Mouse (Mus musculus): ENCODE measurements at regions not wholly inside any gene's neighbourhood (a gene's known extent, or its start where the extent isn't known, plus 50 kb on each side); places are given as distances from the start of the nearest gene placed in this dataset.

GRCm38 (mm10) chr10:54601993-54602392 is 525.6 kb upstream of the Man1a start:
- 49% methylated on average over 2 of the region's 2 CpGs for WGBS
- TF ChIP-seq CTCF (IDR thresholded peaks at IDR 0.05; ENCODE audit: low read depth), result no peak
- H3K27ac ChIP-seq, result no peak overlapping the region

DNA sequence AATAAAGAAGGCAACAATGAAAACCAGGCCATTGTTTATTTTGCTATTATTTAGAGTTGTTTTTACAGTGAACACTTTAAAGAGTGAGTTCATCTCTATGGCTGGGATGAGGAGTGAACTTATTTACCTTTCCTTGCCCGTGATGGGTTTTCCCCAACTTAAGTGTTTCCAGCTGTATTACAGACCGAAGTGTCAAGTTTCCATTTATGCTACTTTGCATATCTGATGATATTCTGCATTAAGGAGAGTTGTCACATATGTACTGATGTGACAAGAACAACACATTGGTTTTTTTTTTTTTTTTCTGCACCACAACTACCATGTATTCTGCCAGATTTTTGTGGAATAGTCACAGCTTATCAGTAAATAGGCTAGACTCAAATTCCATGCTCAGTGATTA is 518.7 kb upstream of the Man1a start:
- ATAC-seq (replicated peaks; ENCODE audit: low FRiP score, low read depth), result no peak
- no peak for TF ChIP-seq CTCF (IDR thresholded peaks at IDR 0.05; ENCODE audit: low read depth)

More at GRCm38 (mm10) chr10:54601993-54602392, 525.6 kb upstream of the Man1a start:
- Histone ChIP-seq H3K36me3 (ENCODE audit: insufficient read depth, low read length) (no peaks in the 10 kb centered on the region), H3K4me3 (replicated peaks; ENCODE audit: low read depth, low read length) (no peak overlapping the region), H3K9ac (ENCODE audit: low read depth, low read length) (no peak overlapping the region), H3K9me3 (replicated peaks; ENCODE audit: low read length) (no peaks in the 10 kb centered on the region), H3K4me1 (replicated peaks; ENCODE audit: insufficient read depth, low read length) (no peaks in the 10 kb centered on the region), H3K4me2 (ENCODE audit: low read length) (no peak overlapping the region), H3K27me3 (ENCODE audit: insufficient read depth, low read length) (no peaks in the 10 kb centered on the region)
- DNase-seq (ENCODE audit: low spot score) (no peak), ATAC-seq (replicated peaks; ENCODE audit: low FRiP score, low read depth) (no peak)

DNA sequence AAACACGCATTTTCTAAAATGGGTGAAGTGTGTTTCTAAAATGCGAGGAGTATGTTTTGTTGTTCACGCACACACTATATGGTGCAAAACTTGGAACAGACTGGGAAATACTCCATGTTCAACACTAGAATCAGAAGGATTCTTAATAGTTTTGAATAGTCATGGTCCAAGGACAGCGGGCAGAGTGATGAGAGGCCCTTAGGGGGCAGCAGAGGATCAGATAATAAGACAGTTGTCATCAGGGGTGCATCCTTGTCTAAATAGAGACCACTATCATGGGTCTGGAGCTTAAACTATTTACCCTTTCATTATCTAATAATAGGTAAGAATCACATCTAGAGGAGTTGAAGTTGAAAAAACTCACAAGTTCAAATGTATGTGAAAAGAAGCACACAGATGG is 482.2 kb upstream of the Man1a start:
- no peaks in the 10 kb centered on the region for H3K4me1 ChIP-seq (replicated peaks; ENCODE audit: insufficient read depth, low read length)
- peak; percentile 68 for TF ChIP-seq CTCF (IDR thresholded peaks at IDR 0.05; ENCODE audit: low read depth)
- 72% methylated on average over 4 of the region's 4 CpGs for WGBS
- H3K27me3 ChIP-seq (ENCODE audit: insufficient read depth, low read length), result no peaks in the 10 kb centered on the region
- no peak overlapping the region for H3K4me2 ChIP-seq (ENCODE audit: low read length)
- DNase-seq (ENCODE audit: low spot score), result peak; percentile 54
- H3K9ac ChIP-seq (ENCODE audit: low read depth, low read length), result no peak overlapping the region
- no peak overlapping the region for H3K4me3 ChIP-seq (replicated peaks; ENCODE audit: low read depth, low read length)
- 0 out of 2 replicates have a peak, but pooled peaks have one; percentile 57 for ATAC-seq (replicated peaks; ENCODE audit: low FRiP score, low read depth)
- no peaks in the 10 kb centered on the region for H3K36me3 ChIP-seq (ENCODE audit: insufficient read depth, low read length)
- H3K9me3 ChIP-seq (replicated peaks; ENCODE audit: low read length), result no peaks in the 10 kb centered on the region
- no peak overlapping the region for H3K27ac ChIP-seq

More for the DNA sequence above, 518.7 kb upstream of the Man1a start:
- H3K9ac ChIP-seq (ENCODE audit: low read depth, low read length), result no peak overlapping the region
- WGBS, result 36% methylated on average over 2 of the region's 2 CpGs
- H3K9me3 ChIP-seq (replicated peaks; ENCODE audit: low read length), result no peaks in the 10 kb centered on the region
- no peak overlapping the region for H3K27ac ChIP-seq
- no peak for DNase-seq (ENCODE audit: low spot score)
- no peaks in the 10 kb centered on the region for H3K36me3 ChIP-seq (ENCODE audit: insufficient read depth, low read length)
- H3K4me3 ChIP-seq (replicated peaks; ENCODE audit: low read depth, low read length), result no peak overlapping the region
- no peaks in the 10 kb centered on the region for H3K4me1 ChIP-seq (replicated peaks; ENCODE audit: insufficient read depth, low read length)
- H3K4me2 ChIP-seq (ENCODE audit: low read length), result no peak overlapping the region
- H3K27me3 ChIP-seq (ENCODE audit: insufficient read depth, low read length), result no peaks in the 10 kb centered on the region

DNA sequence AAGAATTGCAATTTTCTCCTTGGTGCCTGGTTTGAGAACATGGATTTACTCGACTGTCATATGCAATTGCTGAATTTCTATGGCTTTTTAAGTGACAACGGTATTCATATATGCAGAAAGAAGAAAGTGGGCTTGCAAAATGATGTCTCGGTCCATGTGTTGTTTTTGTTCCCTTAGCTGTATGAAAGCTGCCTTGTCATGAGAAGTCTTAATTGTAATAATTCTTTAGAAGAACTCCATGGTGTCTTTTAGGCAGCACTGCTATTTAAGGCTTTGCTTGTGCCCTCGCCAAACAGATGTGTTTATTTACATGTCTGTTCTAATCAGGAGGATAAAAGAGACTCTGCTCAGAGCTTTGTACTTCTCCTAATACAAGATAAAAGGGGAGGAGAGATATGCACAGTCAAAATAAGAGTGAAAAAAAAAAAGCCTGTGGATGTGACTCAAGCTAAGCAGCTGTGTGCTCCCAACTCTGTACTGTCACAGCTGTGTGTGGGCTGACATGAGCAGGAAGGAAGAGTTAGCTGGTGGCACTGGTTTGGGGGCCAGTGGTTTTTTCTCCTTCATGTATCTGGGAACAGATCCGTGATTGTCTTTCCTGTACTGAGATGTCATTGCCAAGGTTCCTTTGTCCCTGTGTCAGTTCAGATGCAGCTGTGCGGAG is 475.5 kb upstream of the Man1a start:
- TF ChIP-seq CTCF (IDR thresholded peaks at IDR 0.05; ENCODE audit: low read depth), result no peak
- Histone ChIP-seq H3K9ac (ENCODE audit: low read depth, low read length) (no peak overlapping the region), H3K4me3 (replicated peaks; ENCODE audit: low read depth, low read length) (no peak overlapping the region), H3K4me1 (replicated peaks; ENCODE audit: insufficient read depth, low read length) (no peaks in the 10 kb centered on the region), H3K27ac (no peak overlapping the region), H3K4me2 (ENCODE audit: low read length) (no peak overlapping the region), H3K36me3 (ENCODE audit: insufficient read depth, low read length) (no peaks in the 10 kb centered on the region), H3K9me3 (replicated peaks; ENCODE audit: low read length) (no peaks in the 10 kb centered on the region), H3K27me3 (ENCODE audit: insufficient read depth, low read length) (no peaks in the 10 kb centered on the region)
- no peak for DNase-seq (ENCODE audit: low spot score)
- ATAC-seq (replicated peaks; ENCODE audit: low FRiP score, low read depth), result no peak
- WGBS, result 76% methylated on average over 6 of the region's 6 CpGs

DNA sequence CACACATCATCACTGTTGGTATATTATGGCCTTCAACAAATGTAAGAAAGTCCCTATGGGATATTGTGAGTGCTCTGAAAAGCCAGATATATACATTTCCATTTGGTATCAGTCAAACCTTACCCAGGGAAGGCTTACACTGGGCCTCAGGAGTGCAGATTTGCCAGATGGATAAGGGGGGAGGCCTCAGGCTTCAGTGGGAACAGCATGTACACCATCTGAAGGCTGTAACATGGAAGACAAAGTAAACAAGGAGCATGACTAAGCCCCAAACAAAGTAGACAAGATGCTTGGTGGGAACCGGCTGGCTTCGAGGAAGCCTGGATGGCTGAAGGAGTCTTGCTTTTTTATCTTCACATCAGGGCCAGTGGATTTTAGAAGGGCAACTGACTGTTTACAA is 474.3 kb upstream of the Man1a start:
- TF ChIP-seq CTCF (IDR thresholded peaks at IDR 0.05; ENCODE audit: low read depth), result no peak
- Histone ChIP-seq H3K4me2 (ENCODE audit: low read length) (no peak overlapping the region), H3K27ac (no peak overlapping the region), H3K9me3 (replicated peaks; ENCODE audit: low read length) (no peaks in the 10 kb centered on the region), H3K9ac (ENCODE audit: low read depth, low read length) (no peak overlapping the region), H3K36me3 (ENCODE audit: insufficient read depth, low read length) (no peaks in the 10 kb centered on the region), H3K4me3 (replicated peaks; ENCODE audit: low read depth, low read length) (no peak overlapping the region), H3K4me1 (replicated peaks; ENCODE audit: insufficient read depth, low read length) (no peaks in the 10 kb centered on the region), H3K27me3 (ENCODE audit: insufficient read depth, low read length) (no peaks in the 10 kb centered on the region)
- no peak for ATAC-seq (replicated peaks; ENCODE audit: low FRiP score, low read depth)
- WGBS, result 92% methylated on average over 2 of the region's 2 CpGs
- no peak for DNase-seq (ENCODE audit: low spot score)

- no peak overlapping the region for H3K9ac ChIP-seq (ENCODE audit: low read depth, low read length)
- no peak for TF ChIP-seq CTCF (IDR thresholded peaks at IDR 0.05; ENCODE audit: low read depth)
- ATAC-seq (replicated peaks; ENCODE audit: low FRiP score, low read depth) (no peak), DNase-seq (ENCODE audit: low spot score) (no peak)
- H3K4me2 ChIP-seq (ENCODE audit: low read length), result no peak overlapping the region
- no peaks in the 10 kb centered on the region for H3K4me1 ChIP-seq (replicated peaks; ENCODE audit: insufficient read depth, low read length)
- H3K36me3 ChIP-seq (ENCODE audit: insufficient read depth, low read length), result no peaks in the 10 kb centered on the region
- H3K27ac ChIP-seq, result no peak overlapping the region
- H3K27me3 ChIP-seq (ENCODE audit: insufficient read depth, low read length), result no peaks in the 10 kb centered on the region
- no peak overlapping the region for H3K4me3 ChIP-seq (replicated peaks; ENCODE audit: low read depth, low read length)
- WGBS, result 95% methylated on average over 2 of the region's 2 CpGs
- H3K9me3 ChIP-seq (replicated peaks; ENCODE audit: low read length), result no peaks in the 10 kb centered on the region
Observed at GRCm38 (mm10) chr10:54548977-54549376, 472.6 kb upstream of the Man1a start.

GRCm38 (mm10) chr10:54548526-54548925 is 472.1 kb upstream of the Man1a start:
- Histone ChIP-seq H3K9me3 (replicated peaks; ENCODE audit: low read length) (no peaks in the 10 kb centered on the region), H3K36me3 (ENCODE audit: insufficient read depth, low read length) (no peaks in the 10 kb centered on the region), H3K27me3 (ENCODE audit: insufficient read depth, low read length) (no peaks in the 10 kb centered on the region), H3K9ac (ENCODE audit: low read depth, low read length) (no peak overlapping the region), H3K27ac (no peak overlapping the region), H3K4me1 (replicated peaks; ENCODE audit: insufficient read depth, low read length) (no peaks in the 10 kb centered on the region), H3K4me3 (replicated peaks; ENCODE audit: low read depth, low read length) (no peak overlapping the region), H3K4me2 (ENCODE audit: low read length) (no peak overlapping the region)
- DNase-seq (ENCODE audit: low spot score), result no peak
- no peak for TF ChIP-seq CTCF (IDR thresholded peaks at IDR 0.05; ENCODE audit: low read depth)
- WGBS, result 85% methylated on average over 1 of the region's 1 CpGs
- no peak for ATAC-seq (replicated peaks; ENCODE audit: low FRiP score, low read depth)
